Mouse (Mus musculus) erythroblast, embryonic 14.5 days (primary cell): ENCODE data around the gene Fancc.

ENCODE experiments used
- GATA1 ChIP-seq: IDR thresholded peaks from 2 replicates; pipeline ENCODE4 v1.6.1; 2012; ENCODE audit warnings: low read length, inconsistent platforms, mixed read lengths
- TAL1 ChIP-seq: IDR thresholded peaks from 3 replicates; pipeline ENCODE4 v1.6.1; 2012; ENCODE audit warnings: low read length, inconsistent platforms, mixed read lengths

- TF ChIP-seq GATA1 = no peak
- no peak for TF ChIP-seq TAL1
Measured at GRCm38 (mm10) chr13:63475356-63475755, 21.7 kb downstream of the Fancc start.
